Mouse (Mus musculus) G1E-ER4 (cell line): Measurements from ENCODE around the gene Cbx8. TPM values are rescaled to one million over a fixed set of nuclear protein-coding genes. Genes with fewer than 3 reads are reported as not detected.

Experiments used
- GATA1 ChIP-seq: IDR thresholded peaks from one replicate; pipeline ENCODE4 v1.8.0; 2012; ENCODE audit warnings: low read length, inconsistent platforms
- polyA plus RNA-seq: library from polyadenylated mRNA; stranded (reverse); fragments of >175 nt; gene quantifications from 2 replicates; pipeline ENCODE4 v1.2.3, GENCODE M21; 2012

Cbx8 gene
- polyA plus RNA-seq, 1 experiment, result not detected

GRCm38 (mm10) chr11:119000877-119001276 is 39.9 kb downstream of the Cbx8 start:
- TF ChIP-seq GATA1, result no peak

DNA sequence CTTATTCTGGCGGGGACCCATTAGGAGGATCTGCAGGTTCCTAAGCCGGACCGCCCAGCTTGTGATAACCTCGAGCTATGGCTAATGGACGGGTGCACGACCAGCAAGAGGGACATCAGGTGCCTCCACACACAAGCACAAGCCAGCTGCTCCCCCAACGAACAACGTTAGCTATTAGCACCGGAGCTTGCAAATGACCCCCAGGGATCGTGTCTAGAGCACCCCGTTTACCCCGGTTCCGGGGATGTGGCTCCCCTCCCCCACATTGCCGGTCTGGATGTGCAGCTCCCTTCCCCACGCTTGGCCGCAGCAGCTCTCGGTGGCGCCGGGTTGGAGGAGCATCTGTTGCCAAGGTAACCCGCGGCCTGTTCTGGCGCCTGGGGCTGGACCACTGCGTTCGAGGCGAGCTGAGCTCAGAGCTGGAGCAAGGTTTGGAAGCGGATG is 41.4 kb downstream of the Cbx8 start:
- no peak for TF ChIP-seq GATA1

DNA sequence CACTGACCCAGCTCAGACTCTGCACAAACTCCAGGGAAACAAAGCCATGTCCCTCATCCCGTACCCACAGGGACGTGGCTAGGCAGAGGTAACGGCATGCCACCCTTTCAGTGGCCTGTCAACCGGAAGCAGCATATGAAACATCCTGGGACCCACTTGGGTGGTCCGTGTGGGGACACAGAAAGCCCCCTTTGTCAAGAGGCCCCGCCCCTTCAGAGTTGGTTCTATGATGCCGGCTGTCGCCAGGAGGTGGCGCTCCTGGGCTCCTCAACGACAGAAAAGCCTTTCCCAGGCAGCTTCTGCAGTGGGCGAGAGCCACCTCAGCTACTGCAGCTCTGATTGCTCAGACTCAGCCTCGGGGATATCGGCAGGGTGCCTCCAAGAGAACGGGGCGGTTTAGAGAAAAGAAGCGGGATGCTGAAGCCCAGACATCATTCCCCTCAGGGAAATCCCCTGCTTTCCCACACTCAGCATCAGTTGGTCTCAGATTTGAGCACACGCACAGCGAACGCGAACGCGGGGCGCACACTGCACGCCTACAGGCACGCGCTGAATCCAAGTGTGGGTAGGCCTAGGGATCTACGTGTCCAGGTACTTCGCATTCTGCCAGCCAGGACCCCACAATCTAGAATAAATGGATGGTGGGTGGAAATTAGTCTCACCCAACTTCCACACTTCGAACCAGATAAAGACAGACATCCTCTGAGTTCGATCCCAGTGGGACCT is 42.1 kb downstream of the Cbx8 start:
- no peak for TF ChIP-seq GATA1

DNA sequence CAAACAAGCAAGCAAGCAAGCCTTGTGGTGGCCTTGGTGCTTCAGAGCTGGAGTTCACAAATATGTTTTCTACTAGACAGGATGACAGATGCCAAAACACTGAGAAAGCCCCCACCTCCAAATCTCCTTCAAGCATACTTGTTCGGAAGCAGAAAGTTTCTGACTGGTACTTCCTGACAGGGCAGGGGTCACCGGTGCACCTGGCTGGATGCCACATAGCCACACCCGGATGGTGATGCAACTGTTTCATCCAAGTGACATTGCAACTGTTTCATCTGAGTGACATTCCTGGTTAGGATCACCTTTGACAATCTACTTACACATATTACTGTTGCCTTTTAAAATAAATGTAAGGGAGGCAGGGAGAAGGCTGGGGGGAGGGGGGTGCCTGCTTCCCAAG is 43.6 kb downstream of the Cbx8 start:
- TF ChIP-seq GATA1, result no peak

- no peak for TF ChIP-seq GATA1
These were observed 45.3 kb downstream of the Cbx8 start for GRCm38 (mm10) chr11:118995448-118995847.

DNA sequence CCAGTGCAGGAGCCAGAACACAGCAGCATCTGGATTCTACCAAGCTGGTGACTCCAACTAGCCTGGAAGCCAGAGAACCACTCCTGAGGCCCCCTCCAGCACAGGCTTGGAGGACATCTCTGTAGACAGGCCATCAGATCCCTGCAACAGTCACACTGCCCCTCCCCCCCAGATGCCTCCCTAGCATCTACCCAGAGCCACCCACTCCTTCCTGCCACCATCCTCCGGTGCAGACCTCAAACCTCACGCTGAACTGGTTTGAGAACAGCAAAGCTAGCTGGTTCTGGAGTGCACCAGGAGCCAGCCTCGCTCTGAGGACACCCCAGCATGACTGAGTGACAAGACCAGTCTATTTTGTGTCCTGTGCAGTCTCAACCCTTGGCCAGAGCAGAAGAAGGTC is 48.0 kb downstream of the Cbx8 start:
- TF ChIP-seq GATA1, result no peak

DNA sequence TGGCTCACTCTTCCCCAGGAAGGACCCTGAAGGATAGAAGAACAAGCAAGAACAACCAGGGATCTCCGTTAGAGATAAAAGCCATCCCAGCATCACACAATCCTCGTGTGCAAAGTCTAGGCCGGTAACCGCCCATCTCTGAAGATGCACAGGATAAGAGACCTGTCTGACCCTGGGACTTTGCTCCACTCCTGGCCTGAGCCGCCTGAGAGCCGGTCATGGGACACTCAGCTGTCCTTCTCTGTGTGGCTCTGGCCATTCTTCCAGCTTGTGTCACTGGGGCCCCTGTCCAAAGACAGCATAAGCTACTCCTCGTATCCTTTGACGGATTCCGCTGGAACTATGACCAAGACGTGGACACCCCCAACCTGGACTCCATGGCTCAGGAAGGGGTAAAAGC is 52.8 kb downstream of the Cbx8 start, which contains the start of gene Enpp7:
Enpp7 (plus strand) TSS at position 190 of the 400 bp plus-strand sequence.
- TF ChIP-seq GATA1, result no peak

Other genes starting within 250 kb of the Cbx8 start
- not detected in 2 replicates for gene Rbfox3, start 129.4 kb downstream of the Cbx8 start, polyA plus RNA-seq
- gene Enpp7, start 52.8 kb downstream of the Cbx8 start, polyA plus RNA-seq, result not detected in 2 replicates
- not detected in 2 replicates for gene Cbx2, start 18.0 kb downstream of the Cbx8 start, polyA plus RNA-seq
- gene Cbx4, start 45.3 kb upstream of the Cbx8 start, polyA plus RNA-seq, result not detected in 2 replicates
- not detected in 2 replicates for gene Tbc1d16, start 187.5 kb upstream of the Cbx8 start, polyA plus RNA-seq
- gene Ccdc40, start 187.6 kb upstream of the Cbx8 start, polyA plus RNA-seq, result not detected in 2 replicates
- gene Gaa, start 226.9 kb upstream of the Cbx8 start, polyA plus RNA-seq, result 82.6 and 123 TPM in 2 replicates